Mouse (Mus musculus) lung, postnatal 0 days (tissue): ENCODE measurements at regions not wholly inside any gene's neighbourhood (a gene's known extent, or its start where the extent isn't known, plus 50 kb on each side); places are given as distances from the start of the nearest gene placed in this dataset.

Experiments used
- ATAC-seq: fragments of 200-750 bp; cut with Nextera tagmentation; 2 replicates; pipeline ENCODE4 v1.8.0; 2017; ENCODE audit warnings: moderate library complexity
- DNase-seq: peaks from one replicate; pipeline ENCODE4 v3.0.0-alpha.2; 2016; ENCODE audit warnings: low spot score
- H3K27ac ChIP-seq: fragments of 300-500 bp; sonication (generic); 2 replicates; pipeline ENCODE4 v1.5.1; 2014; ENCODE audit warnings: antibody characterized with exemption, mild to moderate bottlenecking, low read length, mixed read lengths
- H3K27me3 ChIP-seq: fragments of 300-500 bp; sonication (generic); replicated peaks from 2 replicates; pipeline ENCODE4 v1.6.1; 2014; ENCODE audit warnings: low read length, mixed read lengths; ENCODE audit not compliant: insufficient read depth
- H3K36me3 ChIP-seq: fragments of 300-500 bp; sonication (generic); 2 replicates; pipeline ENCODE4 v1.6.1; 2014; ENCODE audit warnings: low read length, mixed read lengths; ENCODE audit not compliant: insufficient read depth
- H3K4me1 ChIP-seq: fragments of 300-500 bp; sonication (generic); 2 replicates; pipeline ENCODE4 v1.6.1; 2014; ENCODE audit warnings: antibody characterized with exemption, low read depth, low read length, mixed read lengths; ENCODE audit not compliant: insufficient read depth
- H3K4me2 ChIP-seq: fragments of 300-500 bp; sonication (generic); replicated peaks from 2 replicates; pipeline ENCODE4 v1.6.1; 2014; ENCODE audit warnings: low read depth, mild to moderate bottlenecking, low read length, moderate library complexity, mixed read lengths
- H3K4me3 ChIP-seq: fragments of 300-500 bp; sonication (generic); 2 replicates; pipeline ENCODE4 v1.5.1; 2014; ENCODE audit warnings: low read depth, low read length
- H3K9ac ChIP-seq: fragments of 300-500 bp; sonication (generic); replicated peaks from 2 replicates; pipeline ENCODE4 v1.6.1; 2014; ENCODE audit warnings: low read depth, mild to moderate bottlenecking
- H3K9me3 ChIP-seq: fragments of 300-500 bp; sonication (generic); 2 replicates; pipeline ENCODE4 v1.6.1; 2016; ENCODE audit warnings: low read length, mixed read lengths
- CTCF ChIP-seq: IDR thresholded peaks from 2 replicates; pipeline ENCODE4 v1.5.1; 2016; ENCODE audit warnings: antibody characterized with exemption, mild to moderate bottlenecking
- EP300 ChIP-seq: IDR thresholded peaks from 2 replicates; pipeline ENCODE4 v1.6.1; 2016; ENCODE audit warnings: antibody characterized with exemption, mild to moderate bottlenecking, control low read depth
- WGBS: fragments of 180-500 bp; shearing (Covaris S2); extraction: QIAGEN DNeasy Blood & Tissue Kit; methylation state at CpG from one replicate; pipeline ENCODE4 v1.1.7; 2014; 5-methylcytosine and 5-hydroxymethylcytosine counted together

DNA sequence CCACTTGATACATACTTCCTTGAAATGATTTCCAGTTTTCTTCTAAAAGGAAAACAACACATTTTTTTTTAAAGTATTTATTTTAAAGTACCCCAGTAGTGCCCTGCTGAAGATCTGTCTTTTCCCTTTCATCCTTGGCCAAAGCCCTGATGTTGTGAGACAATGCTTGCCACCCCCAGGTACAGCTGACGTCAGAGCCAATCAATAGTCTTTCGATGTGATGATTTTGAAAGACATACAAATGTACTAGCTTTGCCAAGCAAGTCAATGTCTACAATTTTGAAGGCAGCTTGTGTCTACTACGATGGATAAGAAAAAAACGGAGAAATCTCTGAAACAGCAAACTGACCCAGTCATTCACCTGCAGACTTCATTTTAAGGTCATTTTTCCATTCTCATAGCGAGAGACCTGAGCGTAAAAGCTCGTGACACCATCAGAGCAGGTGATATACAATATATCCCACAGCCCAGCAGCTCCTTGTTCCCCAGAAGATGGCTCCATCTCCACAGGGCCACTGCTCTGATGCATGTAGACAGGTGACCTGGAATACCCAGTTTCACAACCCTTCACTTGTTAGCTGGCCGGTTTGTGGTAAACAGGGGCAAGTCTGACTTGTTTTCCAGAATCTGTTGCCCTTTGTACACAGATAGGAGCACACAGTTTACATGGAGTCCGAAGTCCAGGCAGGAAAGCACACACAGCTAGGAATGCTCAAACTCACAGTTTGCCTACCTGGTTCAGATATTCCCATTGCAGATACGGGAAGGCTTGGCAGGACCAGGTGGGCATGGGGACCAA lies 129.0 kb downstream of the Irs2 start:
- Histone ChIP-seq H3K4me2 (no peak overlapping the region), H3K36me3 (no peaks in the 10 kb centered on the region), H3K4me1 (no peaks in the 10 kb centered on the region), H3K9ac (no peak overlapping the region), H3K9me3 (no peaks in the 10 kb centered on the region), H3K4me3 (no peak overlapping the region), H3K27me3 (no peaks in the 10 kb centered on the region), H3K27ac (no peak overlapping the region)
- no peak for DNase-seq
- 75% methylated on average over 10 of the region's 10 CpGs for WGBS
- TF ChIP-seq CTCF (peak; percentile 18; the same call in 1 of the 2 replicates), EP300 (no peak)
- ATAC-seq: no peak

DNA sequence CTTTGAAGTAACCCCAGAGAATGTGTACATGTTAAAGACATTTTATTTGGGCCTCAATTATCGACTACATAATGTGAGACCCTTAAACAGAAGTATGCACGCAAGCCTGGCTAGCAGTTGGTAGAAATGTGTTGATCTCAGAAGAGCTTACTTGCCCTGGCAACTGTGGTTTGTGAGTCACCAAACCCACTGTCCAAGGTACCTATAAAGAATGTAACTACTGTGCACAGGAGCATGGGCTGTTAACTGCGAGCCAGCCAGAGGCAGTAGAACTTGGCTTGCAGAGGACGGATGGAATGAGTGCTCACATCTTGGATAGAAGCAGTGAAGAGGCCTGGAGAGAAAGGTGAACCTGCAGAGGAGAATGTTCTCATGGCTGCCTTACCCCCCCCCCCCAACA lies 129.9 kb downstream of the Irs2 start:
- Histone ChIP-seq H3K27me3 (no peaks in the 10 kb centered on the region), H3K9ac (no peak overlapping the region), H3K9me3 (no peaks in the 10 kb centered on the region), H3K36me3 (no peaks in the 10 kb centered on the region), H3K4me2 (no peak overlapping the region), H3K4me1 (no peaks in the 10 kb centered on the region), H3K27ac (no peak overlapping the region), H3K4me3 (no peak overlapping the region)
- ATAC-seq (no peak), DNase-seq (no peak)
- WGBS: 80% methylated on average over 4 of the region's 4 CpGs
- TF ChIP-seq CTCF (no peak), EP300 (no peak)

DNA sequence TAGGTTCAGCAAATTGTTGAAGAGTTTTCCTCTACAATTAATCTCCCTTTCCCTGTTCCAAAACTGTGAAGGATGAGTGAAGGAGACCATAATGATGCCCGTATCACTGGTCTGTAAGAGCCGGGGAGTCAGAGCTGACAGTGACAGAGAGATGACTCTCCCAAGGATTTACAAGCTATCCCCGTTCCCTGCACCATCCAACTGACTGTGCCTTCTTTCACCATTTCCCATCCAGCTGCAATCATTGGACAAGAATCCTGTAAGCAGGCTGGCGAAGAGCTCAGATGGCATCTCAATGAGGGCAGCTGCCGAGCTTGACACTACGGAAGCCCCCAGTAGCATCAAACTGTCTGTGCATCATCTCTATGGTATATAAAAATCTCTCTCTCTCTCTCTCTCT lies 133.1 kb downstream of the Irs2 start:
- no peaks in the 10 kb centered on the region for H3K9me3 ChIP-seq
- WGBS: 72% methylated on average over 6 of the region's 6 CpGs
- ATAC-seq: no peak

DNA sequence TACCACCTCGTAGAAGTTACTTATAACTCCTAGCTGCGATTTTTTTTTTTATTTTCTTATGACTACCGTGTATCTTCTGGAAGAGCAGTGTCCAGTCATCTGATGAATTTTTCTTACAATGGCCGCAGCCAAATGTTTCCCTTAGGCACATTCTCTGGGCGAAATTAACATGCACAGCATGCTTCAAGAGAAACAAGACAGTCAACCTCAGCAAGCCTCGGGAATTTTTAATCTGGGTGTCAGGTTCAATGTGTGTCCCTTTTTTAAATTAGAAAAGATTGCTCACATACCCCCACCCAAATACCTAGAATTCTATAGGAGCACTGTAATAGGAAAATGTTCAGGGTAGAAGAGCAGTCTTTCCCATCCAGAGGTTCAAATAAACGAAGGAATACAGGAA lies 136.8 kb downstream of the Irs2 start:
- Histone ChIP-seq H3K27ac (no peak overlapping the region), H3K36me3 (no peaks in the 10 kb centered on the region), H3K9ac (no peak overlapping the region), H3K4me2 (no peak overlapping the region), H3K27me3 (no peaks in the 10 kb centered on the region), H3K9me3 (no peaks in the 10 kb centered on the region), H3K4me3 (no peak overlapping the region), H3K4me1 (no peaks in the 10 kb centered on the region)
- 66% methylated on average over 7 of the region's 7 CpGs for WGBS
- DNase-seq (no peak), ATAC-seq (no peak)
- no peak for TF ChIP-seq CTCF
- no peak for TF ChIP-seq EP300

More for the DNA sequence above, 133.1 kb downstream of the Irs2 start:
- H3K27ac ChIP-seq: no peak overlapping the region
- no peaks in the 10 kb centered on the region for H3K4me1 ChIP-seq
- no peaks in the 10 kb centered on the region for H3K36me3 ChIP-seq
- no peaks in the 10 kb centered on the region for H3K27me3 ChIP-seq
- no peak overlapping the region for H3K9ac ChIP-seq
- TF ChIP-seq CTCF (no peak), EP300 (no peak)
- DNase-seq: no peak
- no peak overlapping the region for H3K4me2 ChIP-seq
- no peak overlapping the region for H3K4me3 ChIP-seq

DNA sequence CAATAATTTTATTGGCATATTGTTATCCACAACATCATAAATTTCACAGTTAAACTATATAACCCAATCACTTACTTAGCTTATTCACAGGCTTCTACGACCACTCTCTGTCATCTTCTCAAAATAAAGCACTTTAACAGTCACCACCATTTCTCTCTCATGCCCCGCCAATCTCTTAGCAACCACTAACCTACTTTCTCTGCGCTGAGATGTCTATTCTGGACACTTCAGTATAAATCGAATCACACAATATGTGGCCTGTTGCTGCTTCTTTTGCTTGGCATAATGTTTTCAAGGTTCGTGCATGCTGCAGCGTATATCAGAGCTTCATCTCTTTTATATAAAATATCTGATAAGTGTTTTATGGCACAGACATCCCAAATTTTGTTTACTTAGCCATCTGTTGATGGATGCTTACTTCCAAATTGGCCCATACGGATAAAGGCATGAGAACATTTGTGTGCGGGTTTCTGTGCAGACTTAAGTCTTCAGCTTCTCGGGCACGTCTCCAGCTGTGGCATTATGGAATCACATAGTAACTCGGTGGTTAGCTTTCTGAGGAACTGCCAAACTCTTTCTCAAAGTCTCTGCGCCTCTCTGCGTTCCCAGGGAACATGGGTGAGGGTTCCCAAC lies 137.7 kb downstream of the Irs2 start:
- Histone ChIP-seq H3K4me1 (no peaks in the 10 kb centered on the region), H3K36me3 (no peaks in the 10 kb centered on the region), H3K9me3 (no peaks in the 10 kb centered on the region), H3K4me3 (no peak overlapping the region), H3K27me3 (no peaks in the 10 kb centered on the region), H3K4me2 (no peak overlapping the region), H3K9ac (no peak overlapping the region), H3K27ac (no peak overlapping the region)
- no peak for TF ChIP-seq CTCF
- TF ChIP-seq EP300: no peak
- no peak for DNase-seq
- WGBS: 74% methylated on average over 13 of the region's 13 CpGs
- no peak for ATAC-seq

DNA sequence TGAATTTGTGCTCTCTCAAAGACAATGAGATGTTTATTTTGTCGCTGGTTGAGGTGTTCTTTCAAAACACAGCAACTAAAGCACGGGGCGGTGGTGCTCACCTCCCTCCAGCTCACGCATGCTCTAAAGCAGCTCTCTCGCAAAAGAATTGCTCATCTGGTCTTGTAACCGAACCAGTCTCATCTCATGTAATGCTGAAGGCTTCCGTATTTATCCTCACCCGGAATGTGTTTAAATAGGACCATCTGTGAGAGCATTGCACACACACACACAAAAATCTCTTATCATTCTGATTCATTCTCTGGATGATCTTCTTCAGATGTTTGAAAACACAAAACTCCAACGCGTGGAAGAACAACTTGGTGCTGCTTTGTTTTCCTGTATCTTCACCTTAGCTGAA lies 138.4 kb downstream of the Irs2 start:
- no peak overlapping the region for H3K27ac ChIP-seq
- no peak for ATAC-seq
- H3K36me3 ChIP-seq: no peaks in the 10 kb centered on the region
- H3K9me3 ChIP-seq: no peaks in the 10 kb centered on the region
- no peak for DNase-seq
- TF ChIP-seq CTCF (no peak), EP300 (no peak)
- no peak overlapping the region for H3K4me2 ChIP-seq
- H3K9ac ChIP-seq: no peak overlapping the region
- H3K4me1 ChIP-seq: no peaks in the 10 kb centered on the region
- no peak overlapping the region for H3K4me3 ChIP-seq
- no peaks in the 10 kb centered on the region for H3K27me3 ChIP-seq
- WGBS: 78% methylated on average over 10 of the region's 10 CpGs
